Mouse (Mus musculus) adrenal gland (tissue): Measurements from ENCODE around the gene Prickle1.

Source experiments
- intact Hi-C: fragments of 180-260 bp; cut with DNase I; formaldehyde crosslinking; loops from one replicate; pipeline ENCODE4 v1.15.1; 2025

The Prickle1 gene

GRCm38 (mm10) chr15:93594888-93595698 lies 598 bp downstream of the Prickle1 start:
- intact Hi-C loops = no loop called here

- intact Hi-C loops = no loop called here
These were observed 1.3 kb downstream of the Prickle1 start for GRCm38 (mm10) chr15:93594296-93594887.

- intact Hi-C loops = no loop called here
These were observed 3.1 kb downstream of the Prickle1 start for GRCm38 (mm10) chr15:93592596-93592995.

- intact Hi-C loops = no loop called here
These were observed 3.8 kb downstream of the Prickle1 start for GRCm38 (mm10) chr15:93591831-93592321.

DNA sequence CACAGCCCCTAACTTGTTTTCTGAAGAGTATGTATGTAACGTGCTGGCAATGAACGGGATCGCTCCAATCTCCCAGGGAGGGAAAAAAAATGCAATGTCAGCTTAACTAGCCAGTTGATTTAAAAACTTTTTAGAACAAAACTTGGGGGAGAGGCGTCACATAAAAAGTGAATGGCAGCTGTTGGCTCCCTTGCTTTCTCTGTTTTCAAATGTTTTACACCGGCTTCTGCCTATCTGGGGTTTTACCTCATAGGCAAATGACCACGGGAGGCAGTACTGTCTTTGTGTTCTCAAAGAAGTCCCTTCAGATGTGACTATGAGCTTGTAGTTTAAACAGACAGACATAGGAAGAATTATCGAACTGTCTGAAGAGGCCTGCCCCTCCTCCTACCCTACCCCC lies 4.3 kb downstream of the Prickle1 start:
- intact Hi-C loops = no loop called here

GRCm38 (mm10) chr15:93588401-93588800 lies 7.3 kb downstream of the Prickle1 start:
- intact Hi-C loops = no loop called here

DNA sequence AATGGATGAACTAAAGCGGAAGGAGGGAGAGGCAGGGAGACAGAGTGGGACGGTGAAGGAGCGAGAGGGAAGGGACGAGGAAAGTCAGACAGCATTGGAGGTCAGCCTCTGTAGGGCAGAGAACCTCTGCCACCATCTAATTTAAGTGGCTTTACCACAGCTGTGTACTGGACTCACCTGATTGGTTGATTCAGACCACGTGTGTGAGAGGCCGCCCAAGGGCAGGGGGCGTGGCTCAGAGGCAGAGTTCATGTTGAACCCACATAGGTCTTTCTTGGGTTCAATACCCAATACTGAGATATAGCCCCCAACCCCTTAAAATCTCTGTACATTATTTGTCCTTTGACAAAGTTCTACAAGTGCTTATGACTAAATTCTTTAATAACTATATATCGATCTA lies 8.0 kb downstream of the Prickle1 start:
- intact Hi-C loops = no loop called here

- intact Hi-C loops = no loop called here
These were observed 12.6 kb downstream of the Prickle1 start for GRCm38 (mm10) chr15:93583051-93583450.

DNA sequence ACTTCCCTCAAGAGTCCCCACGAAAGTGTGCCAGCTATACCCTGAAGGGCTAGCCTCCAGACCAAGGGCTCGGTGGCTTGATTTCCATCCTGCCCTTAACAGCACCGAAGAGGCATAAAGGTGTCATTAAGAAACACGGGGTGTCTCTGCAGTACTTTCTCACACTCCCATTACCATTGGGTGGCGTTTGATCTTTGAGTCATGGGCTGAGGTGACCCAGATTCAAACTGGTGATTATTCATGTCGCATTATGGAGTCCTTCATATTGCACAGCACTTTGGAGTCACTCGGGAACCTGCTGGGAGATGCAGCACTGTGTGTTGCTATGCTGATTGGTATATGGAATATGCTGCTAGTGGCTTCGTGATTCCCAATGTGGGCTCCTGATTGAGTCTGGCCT lies 14.0 kb downstream of the Prickle1 start:
- intact Hi-C loops = no loop called here

GRCm38 (mm10) chr15:93579899-93580298 lies 15.8 kb downstream of the Prickle1 start:
- intact Hi-C loops = loop anchor here (5.0 kb wide), 3 partner anchors 138 to 632 kb away; no protein-coding TSS in a partner anchor

DNA sequence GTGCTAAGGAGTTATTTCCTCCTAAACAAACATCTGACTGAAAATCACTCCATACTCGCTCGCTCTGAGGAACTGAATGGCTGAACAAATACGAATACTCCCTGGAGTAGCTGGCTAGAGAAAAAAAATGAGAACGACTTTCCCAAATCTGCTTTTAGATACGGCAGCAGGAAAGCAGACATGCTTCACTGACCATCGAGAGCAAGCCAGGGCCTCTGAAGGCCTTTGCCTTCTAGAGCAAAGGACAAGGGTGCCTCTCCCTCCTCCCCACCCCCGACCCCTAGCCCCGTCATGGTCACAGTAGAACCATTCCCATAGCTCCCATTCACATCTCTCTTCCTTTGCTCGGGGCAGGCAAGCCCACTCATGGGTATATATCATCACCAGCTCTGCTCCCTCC lies 16.6 kb downstream of the Prickle1 start:
- intact Hi-C loops = loop anchor here (5.0 kb wide), 3 partner anchors 137 to 633 kb away; no protein-coding TSS in a partner anchor

- intact Hi-C loops = loop anchor here (5.0 kb wide), 3 partner anchors 134 to 636 kb away; no protein-coding TSS in a partner anchor
These were observed 19.3 kb downstream of the Prickle1 start for GRCm38 (mm10) chr15:93576361-93576760.

GRCm38 (mm10) chr15:93575884-93576283 lies 19.8 kb downstream of the Prickle1 start:
- intact Hi-C loops = loop anchor here (5.0 kb wide), 3 partner anchors 134 to 636 kb away; no protein-coding TSS in a partner anchor

GRCm38 (mm10) chr15:93572889-93573288 lies 22.8 kb downstream of the Prickle1 start:
- intact Hi-C loops = no loop called here

DNA sequence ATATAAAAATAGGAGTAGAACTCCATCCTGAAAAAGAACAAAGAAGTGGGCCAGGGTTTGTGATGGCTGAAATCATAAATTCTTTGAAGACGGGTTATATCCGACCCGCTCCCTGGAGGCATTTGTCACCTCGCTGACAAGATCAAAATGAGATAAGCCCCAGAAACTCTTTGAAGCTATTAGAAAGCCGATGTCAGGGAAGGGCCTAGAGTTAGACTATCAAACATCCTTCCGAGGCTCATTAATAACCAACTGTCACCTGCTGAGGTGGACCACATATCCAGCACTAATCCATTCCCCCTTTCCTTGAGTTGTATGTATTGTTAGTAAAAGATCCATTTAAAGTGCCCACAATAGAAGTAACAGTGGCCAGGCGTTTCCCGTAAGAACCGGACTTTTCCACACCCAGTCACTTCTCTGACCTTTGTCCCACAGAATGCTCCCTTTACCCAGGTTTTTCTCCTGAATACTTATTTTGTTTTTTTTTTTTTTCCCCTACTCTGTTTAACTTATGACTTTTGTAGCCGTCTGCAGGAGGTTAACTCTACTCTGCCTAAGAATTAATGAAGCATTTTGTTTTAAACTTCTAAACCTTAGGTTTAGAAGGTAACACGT lies 24.7 kb downstream of the Prickle1 start:
- intact Hi-C loops = no loop called here

DNA sequence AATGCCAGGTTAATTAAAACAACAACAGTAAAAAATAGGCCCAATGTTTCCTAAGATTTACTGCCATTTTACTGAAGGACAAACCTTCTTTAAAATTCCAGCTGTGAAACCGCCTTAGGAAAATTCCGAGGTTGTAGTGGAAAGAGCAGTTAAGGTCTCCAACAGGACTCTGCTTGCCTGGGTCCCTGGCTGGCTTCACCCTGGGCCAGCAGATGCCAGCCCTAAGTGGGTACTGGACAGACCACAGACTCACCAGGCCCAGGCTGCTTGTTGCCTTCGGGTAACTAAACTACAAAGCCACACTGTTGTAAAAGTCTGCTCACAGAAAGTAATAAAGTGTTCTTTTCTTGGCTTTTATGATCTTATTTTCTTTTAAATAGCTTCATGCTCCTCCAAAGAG lies 26.8 kb downstream of the Prickle1 start:
- intact Hi-C loops = loop anchor here (5.0 kb wide), 1 partner anchor 52 kb away; no protein-coding TSS in a partner anchor

- intact Hi-C loops = loop anchor here (5.0 kb wide), 1 partner anchor 50 kb away; no protein-coding TSS in a partner anchor
These were observed 28.0 kb downstream of the Prickle1 start for GRCm38 (mm10) chr15:93567546-93568307.

DNA sequence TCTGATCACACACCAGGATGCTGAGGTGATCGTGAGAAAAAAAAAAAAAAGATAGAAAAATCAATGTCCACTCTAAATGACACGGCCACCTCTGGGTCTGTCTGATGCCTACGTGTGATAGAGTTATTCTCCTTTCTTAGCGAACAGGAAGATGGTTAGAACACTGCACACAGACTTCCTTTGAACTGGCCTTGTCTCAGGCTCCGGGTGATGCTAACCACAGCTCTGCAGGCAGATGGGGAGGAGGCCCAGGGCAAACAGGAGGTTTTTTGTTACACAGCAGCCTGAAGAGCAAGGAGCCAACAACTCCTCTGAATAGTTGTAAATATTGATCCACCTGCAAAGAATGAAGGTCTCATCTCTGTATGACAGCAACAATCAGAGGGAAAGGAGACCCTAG lies 32.2 kb downstream of the Prickle1 start:
- intact Hi-C loops = no loop called here

DNA sequence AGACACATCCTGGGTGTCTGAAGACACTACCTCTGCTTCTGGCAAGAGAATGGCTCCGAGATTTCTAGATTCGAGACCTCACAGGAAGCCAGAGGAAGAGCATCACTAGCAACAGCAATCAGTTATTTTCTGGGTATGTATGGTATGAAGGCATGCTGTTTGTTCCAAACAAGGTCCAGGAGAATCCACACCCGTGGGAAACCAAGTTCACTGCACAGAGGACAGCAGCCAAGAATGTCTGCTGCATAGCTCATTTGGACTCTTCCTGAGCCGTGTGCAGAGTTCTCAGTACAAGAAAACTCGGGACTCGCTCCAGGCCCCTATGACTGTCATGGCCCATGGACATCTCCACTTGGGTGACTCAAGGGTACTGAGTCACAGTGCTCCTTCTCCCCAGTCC lies 34.2 kb downstream of the Prickle1 start:
- intact Hi-C loops = no loop called here

DNA sequence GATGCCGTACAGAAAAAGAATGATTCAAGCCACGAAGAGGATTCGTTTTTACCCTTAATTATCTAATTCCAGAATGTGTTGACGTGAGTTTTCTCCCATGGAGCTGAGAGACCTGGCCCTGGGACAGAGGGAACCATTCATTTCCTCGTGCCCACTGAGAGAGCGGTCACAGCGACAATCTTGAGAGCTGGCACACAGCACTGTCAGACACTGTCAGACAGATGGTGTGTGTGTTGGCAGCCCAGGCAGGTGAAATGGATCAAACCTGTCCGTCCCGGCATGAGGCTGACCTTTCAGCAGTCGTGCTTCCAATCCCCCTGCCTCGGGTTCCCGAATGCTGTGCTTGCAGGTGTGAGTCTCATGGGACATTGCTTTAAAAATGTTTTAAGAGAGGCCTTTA lies 37.3 kb downstream of the Prickle1 start:
- intact Hi-C loops = no loop called here

GRCm38 (mm10) chr15:93555719-93556118 lies 40.0 kb downstream of the Prickle1 start:
- intact Hi-C loops = no loop called here
